Mouse (Mus musculus) limb, embryonic 13.5 days (tissue): Measurements from ENCODE around the gene Celsr1. TPM values are rescaled to one million over a fixed set of nuclear protein-coding genes. Genes with fewer than 3 reads are reported as not detected.

Experiments used
- ATAC-seq: fragments of 200-750 bp; cut with Nextera tagmentation; 2 replicates; pipeline ENCODE4 v1.8.0; 2017; ENCODE audit warnings: low read depth, moderate number of reproducible peaks, moderate TSS enrichment; ENCODE audit not compliant: low FRiP score
- H3K27ac ChIP-seq: fragments of 300-500 bp; sonication (generic); 2 replicates; pipeline ENCODE4 v1.5.1; 2015; ENCODE audit warnings: inconsistent platforms, mild to moderate bottlenecking, moderate library complexity
- H3K27me3 ChIP-seq: fragments of 300-500 bp; sonication (generic); 2 replicates; pipeline ENCODE4 v1.6.1; 2015; ENCODE audit warnings: mild to moderate bottlenecking, inconsistent platforms
- H3K36me3 ChIP-seq: fragments of 300-500 bp; sonication (generic); 2 replicates; pipeline ENCODE4 v1.6.1; 2015; ENCODE audit warnings: inconsistent platforms, mild to moderate bottlenecking, moderate library complexity
- H3K4me1 ChIP-seq: fragments of 300-500 bp; sonication (generic); 2 replicates; pipeline ENCODE4 v1.6.1; 2015; ENCODE audit warnings: inconsistent platforms
- H3K4me2 ChIP-seq: fragments of 300-500 bp; sonication (generic); replicated peaks from 2 replicates; pipeline ENCODE4 v1.6.1; 2015; ENCODE audit warnings: inconsistent platforms, mild to moderate bottlenecking, moderate library complexity
- H3K4me3 ChIP-seq: fragments of 300-500 bp; sonication (generic); 2 replicates; pipeline ENCODE4 v1.5.1; 2015; ENCODE audit warnings: moderate library complexity, mild to moderate bottlenecking, inconsistent platforms
- H3K9ac ChIP-seq: fragments of 300-500 bp; sonication (generic); 2 replicates; pipeline ENCODE4 v1.6.1; 2015; ENCODE audit warnings: mild to moderate bottlenecking, inconsistent platforms
- H3K9me3 ChIP-seq: fragments of 300-500 bp; sonication (generic); 2 replicates; pipeline ENCODE4 v1.6.1; 2016; ENCODE audit warnings: inconsistent platforms
- WGBS: fragments of 180-500 bp; shearing (Covaris S2); methylation state at CpG from one replicate; pipeline ENCODE4 v1.1.7; 2015; 5-methylcytosine and 5-hydroxymethylcytosine counted together
- polyA plus RNA-seq: library from polyadenylated mRNA; unstranded; fragments of >200 nt; fragmentation: Nextera tagmentation; extraction: Ambion mirVana; gene quantifications from 2 replicates; pipeline ENCODE4 v1.2.1, GENCODE M21; 2015

The Celsr1 gene
- polyA plus RNA-seq, 1 experiment from 2014 or later, result 2.0 TPM

DNA sequence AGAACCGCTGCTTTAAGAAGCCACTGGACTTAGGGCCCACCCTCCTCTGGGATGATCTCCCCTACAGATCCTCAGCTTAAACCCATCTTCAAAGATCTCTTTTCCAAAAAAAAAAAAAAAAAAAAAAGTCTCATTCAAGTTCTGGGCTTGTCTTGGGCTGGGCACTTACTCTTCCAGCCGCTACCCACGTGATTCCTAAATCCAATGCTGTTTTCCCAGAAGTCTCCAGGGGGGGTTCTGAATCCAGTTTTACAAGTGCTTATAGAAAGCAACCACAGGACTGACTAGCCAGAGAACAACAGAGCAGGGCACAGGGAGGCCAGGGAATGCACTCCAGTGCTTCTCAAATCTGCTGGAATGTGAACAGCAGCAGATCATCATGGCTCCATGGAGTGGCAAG is 29.5 kb downstream of the Celsr1 start:
- no peak for ATAC-seq
- peaks cover 26% of the 10 kb centered on the region for H3K4me1 ChIP-seq
- H3K27ac ChIP-seq, result no peak overlapping the region
- no peaks in the 10 kb centered on the region for H3K27me3 ChIP-seq
- H3K9ac ChIP-seq, result no peak overlapping the region
- H3K4me3 ChIP-seq, result no peak overlapping the region
- WGBS, result 93% methylated on average over 3 of the region's 3 CpGs
- no peaks in the 10 kb centered on the region for H3K36me3 ChIP-seq
- no peaks in the 10 kb centered on the region for H3K9me3 ChIP-seq
- H3K4me2 ChIP-seq, result no peak overlapping the region

DNA sequence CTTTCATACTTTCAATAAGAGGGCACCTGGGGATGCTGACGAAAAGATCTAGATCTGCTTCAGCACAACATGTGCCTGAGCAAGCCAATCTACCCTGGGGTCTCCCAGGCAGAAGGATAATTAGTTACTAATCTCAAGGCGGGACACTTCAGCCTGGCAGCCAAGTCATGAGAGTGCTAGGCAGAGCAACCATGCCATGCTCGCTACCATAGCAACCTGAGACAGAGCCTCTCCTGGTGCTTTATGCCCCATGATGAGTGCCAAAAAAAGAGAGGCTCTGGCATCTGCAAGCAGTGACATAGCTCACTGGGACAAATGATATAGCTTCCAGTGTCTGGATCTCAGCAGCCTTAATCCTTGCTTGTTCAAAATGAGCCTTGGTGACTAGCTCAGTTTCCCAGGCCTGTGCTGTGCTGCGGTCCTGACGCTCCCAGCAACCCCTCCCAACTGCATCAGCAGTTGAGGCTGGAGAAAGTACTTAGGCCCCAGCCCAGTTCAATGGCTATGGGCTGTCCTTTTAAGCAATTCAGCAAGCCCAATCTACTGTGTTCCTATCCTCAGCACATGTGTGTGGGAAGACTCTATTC is 32.8 kb downstream of the Celsr1 start:
- H3K27me3 ChIP-seq, result no peaks in the 10 kb centered on the region
- no peaks in the 10 kb centered on the region for H3K36me3 ChIP-seq
- no peak overlapping the region for H3K4me2 ChIP-seq
- H3K4me3 ChIP-seq, result no peak overlapping the region
- 73% methylated on average over 5 of the region's 5 CpGs for WGBS
- no peaks in the 10 kb centered on the region for H3K9me3 ChIP-seq
- peaks cover 34% of the 10 kb centered on the region for H3K4me1 ChIP-seq
- H3K27ac ChIP-seq, result no peak overlapping the region
- H3K9ac ChIP-seq, result no peak overlapping the region
- ATAC-seq, result no peak

DNA sequence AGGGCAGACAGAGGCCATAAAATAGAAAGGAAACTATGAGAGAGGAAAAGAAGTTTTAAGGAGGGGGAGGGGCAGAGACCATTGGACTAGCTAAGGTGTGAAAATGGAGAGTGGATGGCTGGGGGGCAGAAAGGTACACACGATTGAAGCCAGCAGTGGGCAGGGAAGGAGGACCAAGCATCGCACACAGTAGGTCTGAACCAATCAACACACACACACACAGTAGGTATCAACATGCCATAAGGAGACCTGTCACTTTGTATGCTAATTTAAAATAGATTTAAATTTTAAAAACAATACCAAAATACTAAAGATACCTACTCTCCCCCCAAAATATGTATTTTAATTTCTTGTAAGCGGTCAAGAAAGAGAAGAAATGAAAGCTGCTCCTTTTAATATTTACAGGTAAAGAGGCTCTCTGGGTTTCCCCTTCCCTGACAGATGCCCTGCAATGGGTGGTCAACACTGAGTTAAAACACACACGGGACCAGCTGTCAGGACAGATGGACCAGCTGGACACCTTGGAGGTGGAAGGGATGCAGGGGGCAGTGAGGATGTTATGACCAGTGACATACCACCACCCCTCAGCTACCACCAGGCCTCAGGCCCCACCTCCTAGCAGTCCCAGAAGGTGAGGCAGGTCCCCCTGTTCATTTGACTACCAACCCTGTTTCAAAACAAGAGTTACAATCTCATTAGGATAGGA is 34.9 kb downstream of the Celsr1 start:
- H3K9ac ChIP-seq, result no peak overlapping the region
- no peaks in the 10 kb centered on the region for H3K36me3 ChIP-seq
- no peaks in the 10 kb centered on the region for H3K9me3 ChIP-seq
- H3K4me2 ChIP-seq, result no peak overlapping the region
- H3K4me3 ChIP-seq, result no peak overlapping the region
- WGBS, result 70% methylated on average over 4 of the region's 4 CpGs
- no peak overlapping the region for H3K27ac ChIP-seq
- peaks cover 48% of the 10 kb centered on the region for H3K4me1 ChIP-seq
- no peaks in the 10 kb centered on the region for H3K27me3 ChIP-seq
- ATAC-seq, result no peak

DNA sequence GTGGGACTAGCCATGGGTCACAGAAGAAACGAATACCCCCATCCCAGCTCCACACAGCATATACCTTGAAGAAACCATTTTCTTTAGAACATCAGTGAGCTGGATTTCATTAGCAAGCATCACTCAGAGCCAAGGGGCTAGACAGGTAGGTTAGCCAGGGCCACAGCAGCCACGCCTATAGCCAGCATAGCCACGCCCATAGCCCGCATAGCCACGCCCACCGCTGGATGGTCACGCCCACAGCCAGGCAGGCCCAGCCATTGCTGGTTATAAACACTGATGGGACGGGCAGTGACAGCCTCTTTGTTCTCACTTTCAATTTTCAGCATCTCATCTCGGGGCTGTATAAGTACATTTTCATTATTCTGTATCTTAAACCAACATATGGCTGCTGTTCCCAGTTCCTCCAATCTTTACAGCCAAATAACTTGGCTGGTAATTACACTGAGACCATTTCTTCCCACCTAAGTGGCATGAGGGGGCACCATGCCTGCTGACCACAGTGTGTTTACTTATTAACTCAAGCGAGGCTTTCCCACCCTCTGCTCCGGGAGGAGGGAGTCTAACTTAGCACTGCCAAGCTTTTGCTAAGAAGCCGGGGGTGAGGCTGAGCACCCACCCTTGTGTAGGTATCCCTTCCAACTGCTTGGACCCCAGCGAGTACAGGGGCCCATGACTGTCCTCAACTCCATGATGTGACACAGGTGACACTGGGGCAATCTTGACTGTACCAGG is 37.4 kb downstream of the Celsr1 start:
- 33% methylated on average over 13 of the region's 13 CpGs for WGBS
- peaks cover 71% of the 10 kb centered on the region for H3K4me1 ChIP-seq
- ATAC-seq, result no peak

DNA sequence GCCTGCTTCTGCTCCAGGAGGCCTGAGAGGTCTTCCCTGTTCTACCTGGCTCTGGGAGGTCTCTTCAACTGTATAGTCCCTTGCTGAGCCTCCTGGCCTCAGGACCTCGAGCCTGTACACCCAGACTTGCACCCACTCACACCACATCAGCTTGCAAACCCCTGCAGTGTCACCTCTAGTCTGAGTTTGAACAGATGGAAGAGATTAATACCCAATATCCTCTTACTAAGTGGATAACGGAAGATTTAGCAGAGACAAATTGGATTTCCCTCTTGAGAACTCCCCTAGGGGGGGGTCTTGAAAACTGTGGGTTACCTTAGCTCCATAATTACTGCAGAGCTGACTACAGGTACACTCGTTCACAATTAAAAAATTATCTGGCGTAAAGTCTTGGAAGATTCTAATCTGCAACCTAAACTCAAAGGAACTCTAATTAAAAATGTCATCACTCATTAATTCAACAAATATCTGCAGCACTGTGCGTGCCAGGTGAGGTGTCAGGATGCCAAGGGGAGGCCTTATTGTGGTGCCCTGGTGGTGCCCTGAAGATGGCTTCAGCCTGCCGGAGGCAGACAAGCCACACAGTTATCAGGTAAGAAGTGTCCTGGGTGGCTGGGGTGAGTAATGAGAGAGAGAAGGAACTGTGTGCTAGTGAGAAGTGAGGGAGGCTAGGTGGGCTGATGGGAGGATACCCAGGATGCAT is 38.5 kb downstream of the Celsr1 start:
- H3K4me2 ChIP-seq, result no peak overlapping the region
- WGBS, result 64% methylated on average over 6 of the region's 6 CpGs
- H3K27ac ChIP-seq, result peak overlapping the region; percentile 88; the same call in 1 of the 2 replicates
- H3K9ac ChIP-seq, result no peak overlapping the region
- H3K36me3 ChIP-seq, result no peaks in the 10 kb centered on the region
- peaks cover 75% of the 10 kb centered on the region for H3K4me1 ChIP-seq
- H3K27me3 ChIP-seq, result no peaks in the 10 kb centered on the region
- no peak overlapping the region for H3K4me3 ChIP-seq
- no peak for ATAC-seq
- no peaks in the 10 kb centered on the region for H3K9me3 ChIP-seq

More for the DNA sequence above, 37.4 kb downstream of the Celsr1 start:
- no peak overlapping the region for H3K27ac ChIP-seq
- no peaks in the 10 kb centered on the region for H3K27me3 ChIP-seq
- H3K4me3 ChIP-seq, result no peak overlapping the region
- no peak overlapping the region for H3K4me2 ChIP-seq
- no peak overlapping the region for H3K9ac ChIP-seq
- no peaks in the 10 kb centered on the region for H3K36me3 ChIP-seq
- H3K9me3 ChIP-seq, result no peaks in the 10 kb centered on the region

DNA sequence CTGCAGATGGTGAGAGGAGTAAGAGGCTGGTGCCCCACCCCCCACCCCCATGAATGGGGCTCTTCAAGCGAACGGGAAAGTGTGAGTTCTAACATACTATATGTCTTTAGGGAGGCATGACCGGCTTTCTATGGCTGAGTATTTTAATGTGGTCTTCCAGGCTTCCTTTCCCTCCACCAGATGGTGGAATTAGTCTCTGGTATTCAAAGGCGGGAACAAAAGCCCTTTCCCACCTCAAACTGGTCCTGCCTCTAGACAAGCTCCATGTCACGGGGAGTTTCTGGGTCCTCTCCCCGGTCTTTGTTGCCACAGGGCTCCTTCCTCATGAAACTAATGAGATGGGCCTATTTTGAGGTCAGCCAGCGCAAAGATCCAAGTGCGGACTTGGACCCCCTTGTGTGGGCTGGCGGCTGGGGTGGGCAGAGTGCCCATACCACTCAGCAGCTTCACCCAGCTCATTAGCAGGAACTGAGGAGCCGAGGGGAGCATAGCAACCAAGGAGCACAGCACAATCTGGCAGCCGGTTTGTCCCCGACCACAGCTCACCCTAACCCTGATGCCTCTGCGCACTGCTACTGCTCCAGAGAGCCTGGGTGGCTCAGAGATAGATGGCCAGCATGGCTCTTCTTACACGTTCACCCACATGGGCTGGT is 39.5 kb downstream of the Celsr1 start:
- peak overlapping the region; percentile 19 for H3K4me2 ChIP-seq
- no peak overlapping the region for H3K4me3 ChIP-seq
- no peaks in the 10 kb centered on the region for H3K27me3 ChIP-seq
- no peaks in the 10 kb centered on the region for H3K9me3 ChIP-seq
- peak overlapping the region; percentile 88 for H3K27ac ChIP-seq
- 31% methylated on average over 14 of the region's 14 CpGs for WGBS
- peaks cover 71% of the 10 kb centered on the region for H3K4me1 ChIP-seq
- H3K9ac ChIP-seq, result no peak overlapping the region
- H3K36me3 ChIP-seq, result no peaks in the 10 kb centered on the region
- ATAC-seq, result peak; percentile 75

DNA sequence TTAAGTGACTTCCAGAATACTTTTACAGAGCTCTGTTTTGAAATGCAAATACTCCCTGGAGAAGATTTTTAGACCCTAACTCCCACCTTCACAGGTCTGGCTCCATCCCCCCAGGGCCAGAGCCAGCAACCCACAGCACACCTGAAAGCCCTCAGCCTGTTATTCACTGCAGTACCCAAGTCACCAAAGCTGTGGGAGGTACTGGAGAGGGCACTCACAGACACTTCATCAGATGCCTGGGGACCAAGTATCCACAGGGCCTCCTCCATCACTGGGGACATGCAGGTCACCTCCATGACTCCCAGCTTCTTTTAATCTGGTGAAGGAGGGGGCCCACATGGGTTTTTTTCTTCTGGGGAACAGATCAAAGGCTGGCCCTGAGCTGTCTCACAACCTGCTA is 40.2 kb downstream of the Celsr1 start:
- peak overlapping the region; percentile 88 for H3K27ac ChIP-seq
- peaks cover 66% of the 10 kb centered on the region for H3K4me1 ChIP-seq
- ATAC-seq, result no peak

DNA sequence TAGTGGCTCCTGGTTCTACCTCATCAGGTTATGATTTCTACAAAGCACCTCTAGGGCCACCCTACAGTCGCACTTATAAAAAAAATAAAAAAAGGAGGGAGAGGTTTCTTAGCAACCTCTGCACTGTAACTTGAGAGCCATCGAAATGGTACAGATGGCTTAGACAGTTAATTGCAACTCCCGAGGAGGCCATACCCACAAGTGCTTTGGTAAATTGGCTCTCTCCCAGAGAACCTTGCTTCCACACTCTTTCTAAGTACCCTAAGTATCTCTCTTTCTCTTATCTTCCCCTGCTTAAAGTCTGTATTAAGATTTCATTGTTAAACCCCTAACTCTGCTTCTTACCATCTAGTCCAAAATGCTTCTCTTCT is 41.5 kb downstream of the Celsr1 start:
- H3K27ac ChIP-seq, result peak overlapping the region; percentile 72
- no peak for ATAC-seq

More for the DNA sequence above, 40.2 kb downstream of the Celsr1 start:
- H3K27me3 ChIP-seq, result no peaks in the 10 kb centered on the region
- H3K9me3 ChIP-seq, result no peaks in the 10 kb centered on the region
- H3K36me3 ChIP-seq, result no peaks in the 10 kb centered on the region
- H3K4me3 ChIP-seq, result no peak overlapping the region
- no peak overlapping the region for H3K9ac ChIP-seq
- H3K4me2 ChIP-seq, result peak overlapping the region; percentile 16; the same call in 1 of the 2 replicates

DNA sequence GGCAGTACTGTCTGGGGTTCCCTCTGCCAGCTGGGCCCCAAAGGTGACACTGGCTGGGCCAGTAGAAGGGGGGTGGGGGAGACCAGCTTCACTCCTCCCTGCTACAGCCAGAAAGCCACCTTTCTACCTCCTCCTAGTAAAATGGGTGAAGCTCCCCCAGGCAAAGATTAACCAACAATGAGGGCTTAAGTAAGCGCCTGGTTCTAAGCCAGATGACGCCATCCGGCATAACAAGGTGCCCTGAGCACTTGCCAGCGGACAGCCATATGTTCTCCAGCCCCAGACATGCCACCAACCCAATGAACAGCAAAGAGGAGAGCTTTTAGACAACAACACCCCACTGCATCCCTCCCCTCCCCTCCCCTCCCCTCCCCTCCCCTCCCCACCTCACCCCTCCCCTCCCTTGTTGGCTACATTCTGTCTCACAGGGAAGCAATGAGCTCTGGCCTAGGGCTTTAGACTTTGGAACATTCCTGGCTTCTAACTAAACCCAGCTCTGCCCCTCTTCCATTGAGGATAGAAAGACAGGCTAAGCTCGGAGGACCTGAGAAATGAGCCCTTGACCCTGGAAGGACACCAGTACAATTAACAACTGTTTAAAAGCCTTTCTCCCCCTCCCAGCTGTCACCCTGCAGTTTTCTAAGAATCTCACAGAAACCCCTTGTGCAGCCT is 42.0 kb downstream of the Celsr1 start:
- H3K27me3 ChIP-seq, result no peaks in the 10 kb centered on the region
- H3K4me2 ChIP-seq, result no peak overlapping the region
- H3K4me3 ChIP-seq, result no peak overlapping the region
- H3K9ac ChIP-seq, result no peak overlapping the region
- H3K27ac ChIP-seq, result peak overlapping the region; percentile 72
- H3K4me1 ChIP-seq, result peaks cover 54% of the 10 kb centered on the region
- no peaks in the 10 kb centered on the region for H3K9me3 ChIP-seq
- WGBS, result 50% methylated on average over 5 of the region's 5 CpGs
- no peaks in the 10 kb centered on the region for H3K36me3 ChIP-seq
- ATAC-seq, result no peak

More for the DNA sequence above, 41.5 kb downstream of the Celsr1 start:
- whole genome bisulfite sequencing, result 2% methylated on average over 3 of the region's 3 CpGs
- Histone ChIP-seq H3K4me3 (no peak overlapping the region), H3K9ac (no peak overlapping the region), H3K4me2 (no peak overlapping the region), H3K4me1 (peaks cover 59% of the 10 kb centered on the region), H3K27me3 (no peaks in the 10 kb centered on the region), H3K9me3 (no peaks in the 10 kb centered on the region), H3K36me3 (no peaks in the 10 kb centered on the region)

DNA sequence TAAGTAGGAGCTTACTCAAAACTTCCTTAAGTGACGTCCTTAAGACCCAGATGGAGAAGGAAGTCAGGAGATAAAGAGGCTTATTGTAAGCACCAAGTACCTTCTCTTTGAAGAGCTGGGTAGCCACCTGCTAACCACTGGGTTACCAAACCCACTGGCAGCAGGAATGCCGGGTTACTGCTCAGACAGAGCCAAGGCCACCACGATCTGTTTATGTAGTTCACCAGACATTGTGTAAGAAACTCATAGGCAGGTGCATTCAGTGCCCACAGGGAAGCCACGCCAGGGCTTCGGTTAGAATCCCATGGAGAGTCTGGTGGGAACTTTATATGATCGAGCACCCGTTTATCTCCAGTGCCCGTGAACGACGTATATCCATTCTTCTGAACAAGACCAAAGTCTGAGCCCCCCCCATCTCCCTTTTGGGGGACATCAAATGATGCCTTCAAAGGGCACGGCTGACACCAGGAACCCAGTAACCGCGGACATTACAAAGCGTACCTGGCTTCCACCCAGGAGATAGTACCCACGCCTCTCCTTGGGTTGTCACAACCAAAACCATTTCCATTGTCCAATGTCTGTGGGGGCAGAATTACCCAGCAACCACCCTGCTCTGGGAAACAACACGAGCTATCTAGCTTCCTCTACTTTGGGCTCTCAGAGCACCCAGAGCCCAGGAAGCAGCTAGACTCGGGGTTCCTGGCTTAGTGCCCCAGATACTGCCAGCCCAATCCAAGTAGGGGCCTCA is 42.7 kb downstream of the Celsr1 start:
- no peak overlapping the region for H3K9ac ChIP-seq
- 87% methylated on average over 17 of the region's 17 CpGs for WGBS
- peak overlapping the region; percentile 69; the same call in 1 of the 2 replicates for H3K27ac ChIP-seq
- ATAC-seq, result no peak
- no peak overlapping the region for H3K4me3 ChIP-seq
- H3K4me2 ChIP-seq, result no peak overlapping the region
- peaks cover 48% of the 10 kb centered on the region for H3K4me1 ChIP-seq
- no peaks in the 10 kb centered on the region for H3K36me3 ChIP-seq
- no peaks in the 10 kb centered on the region for H3K27me3 ChIP-seq
- no peaks in the 10 kb centered on the region for H3K9me3 ChIP-seq

DNA sequence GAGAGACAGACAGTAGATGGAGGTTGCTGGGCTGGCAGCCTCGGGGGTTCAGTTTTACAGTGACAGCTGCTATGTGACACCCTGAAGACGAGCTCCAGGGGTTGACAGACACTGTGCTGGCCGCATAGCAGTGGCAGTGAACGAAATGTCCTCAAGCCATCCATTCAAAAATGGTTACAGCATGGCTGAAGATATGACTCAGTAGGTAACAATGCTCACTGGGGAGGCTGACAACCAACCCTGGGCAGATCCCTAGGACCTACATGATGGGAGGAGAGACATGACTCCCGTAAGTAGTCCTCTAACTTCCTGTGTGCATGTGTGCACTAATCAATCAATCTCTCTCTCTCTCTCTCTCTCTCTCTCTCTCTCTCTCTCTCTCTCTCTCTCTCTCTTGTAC is 45.7 kb downstream of the Celsr1 start:
- Histone ChIP-seq H3K9me3 (no peaks in the 10 kb centered on the region), H3K27ac (no peak overlapping the region), H3K4me2 (no peak overlapping the region), H3K36me3 (no peaks in the 10 kb centered on the region), H3K9ac (no peak overlapping the region), H3K4me3 (no peak overlapping the region), H3K4me1 (peaks cover 23% of the 10 kb centered on the region), H3K27me3 (no peaks in the 10 kb centered on the region)
- no peak for ATAC-seq
- 64% methylated on average over 5 of the region's 5 CpGs for WGBS
